In the genomic region with DNA sequence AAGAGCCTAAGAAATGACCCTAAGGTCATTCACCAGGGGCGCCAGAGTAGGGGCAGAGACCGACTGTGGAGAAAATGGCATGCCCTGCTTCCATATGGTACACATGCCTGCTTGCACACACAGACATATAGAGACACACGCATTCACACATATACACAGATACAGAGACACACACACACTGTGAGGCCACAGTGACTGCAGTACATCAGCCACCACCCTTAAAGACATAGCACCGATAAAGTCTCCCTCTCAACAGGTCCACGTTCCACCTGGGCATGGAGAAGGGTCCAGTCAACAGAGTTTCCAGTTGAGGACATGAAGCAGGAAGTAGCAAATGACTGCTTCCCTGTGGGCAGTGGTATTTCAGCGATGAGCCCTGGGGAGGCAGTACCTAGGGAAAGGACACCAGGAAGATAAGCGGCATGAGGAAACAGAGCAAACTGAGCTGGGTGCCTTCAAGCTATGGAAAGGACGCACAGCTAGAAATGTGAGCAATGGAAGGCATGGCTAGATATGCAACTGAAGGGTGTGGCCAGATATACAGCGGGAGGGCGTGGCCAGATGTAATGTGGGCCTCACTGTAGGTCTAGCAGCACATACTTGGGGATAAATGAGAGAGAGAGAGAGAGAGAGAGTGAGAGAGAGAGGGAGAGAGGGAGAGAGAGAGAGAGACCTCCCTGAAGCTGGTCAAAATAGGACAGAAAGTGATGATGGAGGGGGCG, we compare ENCODE assay signal across 27 mouse cellular contexts. TPM values are rescaled to one million over a fixed set of nuclear protein-coding genes. Genes with fewer than 3 reads are reported as not detected.
DNase-seq lines count a peak whose midpoint lies in the region; ATAC-seq and TF ChIP-seq lines count a peak whose summit lies in the region.
"Had no signal": no experiment of that assay in that cellular context is flagged by ENCODE, and none has a peak within 500 bp of the region (broad histone marks: within the 10 kb centered on the region; RNA-seq: fewer than 3 reads in every experiment).

No protein-coding gene starts in this region.

- H3K36me3 ChIP-seq in kidney, embryonic 16.5 days (ENCODE audit: insufficient read depth, low read length), result peaks cover 4% of the 10 kb centered on the region; the same call in 1 of the 2 replicates
- no peaks in the 10 kb centered on the region for H3K36me3 ChIP-seq in intestine, embryonic 15.5 days
- no peaks in the 10 kb centered on the region for H3K36me3 ChIP-seq in liver, embryonic 14.5 days (replicated peaks; ENCODE audit: control insufficient read depth, insufficient read depth, low read depth)
- H3K36me3 ChIP-seq in stomach, embryonic 16.5 days (ENCODE audit: control insufficient read depth, insufficient read depth, low read length), result no peaks in the 10 kb centered on the region
- H3K36me3 ChIP-seq: embryonic facial prominence, embryonic 15.5 days; forebrain, embryonic 10.5 days; hindbrain, embryonic 10.5 days; limb, embryonic 10.5 days had no signal

- no peak for TF ChIP-seq EP300 in liver, embryonic 14.5 days (IDR thresholded peaks at IDR 0.05; ENCODE audit: low read depth)

- no peak overlapping the region for H3K4me3 ChIP-seq in kidney, embryonic 16.5 days (ENCODE audit: low read length)
- H3K4me3 ChIP-seq in intestine, embryonic 15.5 days (replicated peaks), result no peak overlapping the region
- H3K4me3 ChIP-seq in liver, embryonic 14.5 days (ENCODE audit: insufficient read depth in 1 of 2, low read depth in 2 of 2, low read length in 2 of 2), result no peak overlapping the region
- no peak overlapping the region for H3K4me3 ChIP-seq in stomach, embryonic 16.5 days (replicated peaks; ENCODE audit: low read length)
- H3K4me3 ChIP-seq: embryonic facial prominence, embryonic 15.5 days; forebrain, embryonic 10.5 days; hindbrain, embryonic 10.5 days; limb, embryonic 10.5 days had no signal

- 79% methylated on average over 11 of the region's 11 CpGs for WGBS in kidney, embryonic 16.5 days
- 69% methylated on average over 11 of the region's 11 CpGs for WGBS in intestine, embryonic 15.5 days
- 37% methylated on average over 11 of the region's 11 CpGs for WGBS in liver, embryonic 14.5 days (ENCODE audit: insufficient replicate concordance)
- 61% methylated on average over 11 of the region's 11 CpGs for WGBS in stomach, embryonic 16.5 days

- peaks cover 14% of the 10 kb centered on the region for H3K4me1 ChIP-seq in kidney, embryonic 16.5 days (ENCODE audit: insufficient read depth, low read length)
- H3K4me1 ChIP-seq in intestine, embryonic 15.5 days (replicated peaks), result peaks cover 20% of the 10 kb centered on the region
- peaks cover 12 to 20% of the 10 kb centered on the region in 2 experiments for H3K4me1 ChIP-seq in liver, embryonic 14.5 days (replicated peaks; ENCODE audit: control insufficient read depth in 2 of 2, insufficient read depth in 2 of 2, low read length in 1 of 2)
- peaks cover 16% of the 10 kb centered on the region for H3K4me1 ChIP-seq in stomach, embryonic 16.5 days (ENCODE audit: control insufficient read depth, insufficient read depth, low read length)

- intact Hi-C loops in heart, postnatal 14 days (cut with DNase I), result no loop called here

- no peak for TF ChIP-seq CTCF in liver, embryonic 14.5 days (IDR thresholded peaks at IDR 0.05; ENCODE audit: low read depth)

- H3K27ac ChIP-seq in kidney, embryonic 16.5 days (ENCODE audit: low read length), result no peak overlapping the region
- peak overlapping the region; percentile 27; the same call in 1 of the 2 replicates for H3K27ac ChIP-seq in intestine, embryonic 15.5 days
- peak overlapping the region; percentile 56 for H3K27ac ChIP-seq in liver, embryonic 14.5 days
- H3K27ac ChIP-seq in stomach, embryonic 16.5 days (ENCODE audit: low read length), result peak overlapping the region; percentile 7; the same call in 1 of the 2 replicates
- H3K27ac ChIP-seq: embryonic facial prominence, embryonic 15.5 days; forebrain, embryonic 10.5 days; hindbrain, embryonic 10.5 days; limb, embryonic 10.5 days had no signal

- 0 out of 2 replicates have a peak overlapping the region, but pooled peaks have one; percentile 27 for H3K9ac ChIP-seq in kidney, embryonic 16.5 days (replicated peaks; ENCODE audit: low read length)
- no peak overlapping the region for H3K9ac ChIP-seq in intestine, embryonic 15.5 days
- H3K9ac ChIP-seq in liver, embryonic 14.5 days (replicated peaks), result no peak overlapping the region
- H3K9ac ChIP-seq in stomach, embryonic 16.5 days (ENCODE audit: low read length), result no peak overlapping the region

- no peak for DNase-seq in kidney, postnatal 25 days
- DNase-seq in liver, embryonic 14.5 days (ENCODE audit: low read depth in 3 of 3, low spot score in 3 of 3), result peak; percentile 57 to 65 (median 59)
- no peak for DNase-seq in heart, postnatal 14 days
- DNase-seq in cerebellum, adult 9-10 months, result no peak
- DNase-seq in heart, adult 11 months, result no peak
- DNase-seq: adrenal gland, adult 8-10 months; cerebellum, adult 9-11 months; gastrocnemius, postnatal 36 days; kidney, adult 11 months; kidney, postnatal 10 days; lung, postnatal 10 days; midbrain, embryonic 14.5 days; retina, postnatal 1 day; right cerebral cortex, postnatal 25 days; spleen, adult 18-20 months had no signal

- H3K4me2 ChIP-seq in kidney, embryonic 16.5 days (replicated peaks; ENCODE audit: low read depth, low read length), result no peak overlapping the region
- no peak overlapping the region for H3K4me2 ChIP-seq in intestine, embryonic 15.5 days (replicated peaks)
- peak overlapping the region; percentile 44 for H3K4me2 ChIP-seq in liver, embryonic 14.5 days (ENCODE audit: low read depth)
- no peak overlapping the region for H3K4me2 ChIP-seq in stomach, embryonic 16.5 days (ENCODE audit: low read depth, low read length)
- H3K4me2 ChIP-seq: embryonic facial prominence, embryonic 15.5 days had no signal

- H3K9me3 ChIP-seq in kidney, embryonic 16.5 days (ENCODE audit: low read length), result no peaks in the 10 kb centered on the region
- no peaks in the 10 kb centered on the region for H3K9me3 ChIP-seq in intestine, embryonic 15.5 days
- no peaks in the 10 kb centered on the region for H3K9me3 ChIP-seq in liver, embryonic 14.5 days (ENCODE audit: control insufficient read depth, low read length)
- H3K9me3 ChIP-seq in stomach, embryonic 16.5 days (replicated peaks; ENCODE audit: control insufficient read depth, low read length), result no peaks in the 10 kb centered on the region
- H3K9me3 ChIP-seq: embryonic facial prominence, embryonic 15.5 days; forebrain, embryonic 10.5 days; hindbrain, embryonic 10.5 days; limb, embryonic 10.5 days had no signal

- no peaks in the 10 kb centered on the region for H3K27me3 ChIP-seq in kidney, embryonic 16.5 days (ENCODE audit: insufficient read depth, low read length)
- H3K27me3 ChIP-seq in intestine, embryonic 15.5 days (replicated peaks), result no peaks in the 10 kb centered on the region
- H3K27me3 ChIP-seq in liver, embryonic 14.5 days (ENCODE audit: control insufficient read depth, insufficient read depth, low read length), result peaks cover 3% of the 10 kb centered on the region
- no peaks in the 10 kb centered on the region for H3K27me3 ChIP-seq in stomach, embryonic 16.5 days (ENCODE audit: control insufficient read depth, insufficient read depth, low read length)
- H3K27me3 ChIP-seq: embryonic facial prominence, embryonic 15.5 days had no signal

- ATAC-seq in kidney, embryonic 16.5 days (ENCODE audit: low FRiP score, low TSS enrichment), result no peak
- ATAC-seq in intestine, embryonic 15.5 days, result peak; percentile 64
- peak; percentile 88 for ATAC-seq in liver, embryonic 14.5 days (ENCODE audit: insufficient read depth)
- no peak for ATAC-seq in stomach, embryonic 16.5 days (ENCODE audit: insufficient read depth, low FRiP score)
- ATAC-seq: CD4-positive, CD25-positive, alpha-beta regulatory T cell, adult 4 months; forebrain, embryonic 16.5 days; hindbrain, embryonic 16.5 days had no signal

RNA-seq across cellular contexts. Expression of gene Vill, which starts 4.2 kb away (rescaled TPM):
- 53.7 and 56.3 TPM in 2 replicates for polyA plus RNA-seq in kidney, embryonic 16.5 days (2015; fragmentation: Nextera tagmentation; extraction: Ambion mirVana)
- 16.1 and 17.2 TPM in 2 replicates for polyA plus RNA-seq in intestine, embryonic 15.5 days (2015; fragmentation: Nextera tagmentation; extraction: Ambion mirVana)
- polyA plus RNA-seq in liver, embryonic 14.5 days (2012; rRNA removed), result 9.7 and 10.4 TPM in 2 replicates
- 7.4 and 8.4 TPM in 2 replicates for polyA plus RNA-seq in liver, embryonic 14.5 days (2014; fragmentation: Nextera tagmentation; extraction: Ambion mirVana)
- 43.0 and 52.7 TPM in 2 replicates for polyA plus RNA-seq in stomach, embryonic 16.5 days (2015; fragmentation: Nextera tagmentation; extraction: Ambion mirVana)
- 1 to 10 TPM in 1 of 2 experiments, under 1 TPM in 1; 0.74 to 1.4 TPM for total RNA-seq in heart, postnatal 14 days (2021)

RNA-seq across cellular contexts. Expression of gene Plcd1, which starts 45.0 kb away (rescaled TPM):
- 25.3 and 26.9 TPM in 2 replicates for polyA plus RNA-seq in kidney, embryonic 16.5 days (2015; fragmentation: Nextera tagmentation; extraction: Ambion mirVana)
- polyA plus RNA-seq in intestine, embryonic 15.5 days (2015; fragmentation: Nextera tagmentation; extraction: Ambion mirVana), result 16.8 and 18.7 TPM in 2 replicates
- 0.97 and 1.1 TPM in 2 replicates for polyA plus RNA-seq in liver, embryonic 14.5 days (2012; rRNA removed)
- polyA plus RNA-seq in liver, embryonic 14.5 days (2014; fragmentation: Nextera tagmentation; extraction: Ambion mirVana), result 0.95 and 1.2 TPM in 2 replicates
- 75.9 and 92.4 TPM in 2 replicates for polyA plus RNA-seq in stomach, embryonic 16.5 days (2015; fragmentation: Nextera tagmentation; extraction: Ambion mirVana)
- 10 to 100 TPM; 14.2 to 18.6 TPM for total RNA-seq in heart, postnatal 14 days (2021)
- total RNA-seq: common myeloid progenitor, adult 5-6 weeks had no signal

RNA-seq across cellular contexts. Expression of gene Dlec1, which starts 53.9 kb away (rescaled TPM):
- polyA plus RNA-seq in kidney, embryonic 16.5 days (2015; fragmentation: Nextera tagmentation; extraction: Ambion mirVana), result 6.1 and 7.7 TPM in 2 replicates
- polyA plus RNA-seq in intestine, embryonic 15.5 days (2015; fragmentation: Nextera tagmentation; extraction: Ambion mirVana), result 0.51 and 0.72 TPM in 2 replicates
- 0.04 and 0.06 TPM in 2 replicates for polyA plus RNA-seq in liver, embryonic 14.5 days (2012; rRNA removed)
- 0.04 TPM in 1 of 2 replicates, not detected in the other for polyA plus RNA-seq in liver, embryonic 14.5 days (2014; fragmentation: Nextera tagmentation; extraction: Ambion mirVana)
- 0.71 and 0.77 TPM in 2 replicates for polyA plus RNA-seq in stomach, embryonic 16.5 days (2015; fragmentation: Nextera tagmentation; extraction: Ambion mirVana)
- under 1 TPM; 0.34 to 0.65 TPM for total RNA-seq in heart, postnatal 14 days (2021)
- total RNA-seq: common myeloid progenitor, adult 5-6 weeks; gastrocnemius, postnatal 36 days; megakaryocyte, adult 5-6 weeks had no signal
- polyA plus RNA-seq: CD4-positive, CD25-positive, alpha-beta regulatory T cell, adult 4 months had no signal

Comparison
In these comparisons a context has a peak if more than half of its experiments do, and no peak if none do; other contexts are left out.
1. ATAC-seq: peak in intestine, embryonic 15.5 days (single experiment) and liver, embryonic 14.5 days (single experiment); none in kidney, embryonic 16.5 days (single experiment) and stomach, embryonic 16.5 days (single experiment).
2. DNase-seq: peak in liver, embryonic 14.5 days (3 of 3); none in kidney, postnatal 25 days (0 of 2), heart, postnatal 14 days (0 of 2), cerebellum, adult 9-10 months (single experiment) and heart, adult 11 months (single experiment).